Mouse (Mus musculus): ENCODE results near the gene Olfr894. TPM values are rescaled to one million over a fixed set of nuclear protein-coding genes. Genes with fewer than 3 reads are reported as not detected.
"Not testable (repeated sequence)": the region's sequence is repeated elsewhere in the genome, so short reads cannot be mapped to it uniquely, and the experiment has no call there.

Olfr894 gene
- polyA plus RNA-seq (2015; fragmentation: Nextera tagmentation; extraction: Ambion mirVana): not detected in 2 replicates

GRCm38 (mm10) chr9:38217755-38218154 is at the start of gene Olfr894:
Gene Olfr894, plus strand, starts transcription at chr9:38218055.
- TF ChIP-seq CTCF (IDR thresholded peaks at IDR 0.05; ENCODE audit: low read depth): no peak
- ATAC-seq (replicated peaks; ENCODE audit: low FRiP score, low read depth): no peak

GRCm38 (mm10) chr9:38168341-38168740 is 49.5 kb upstream of the Olfr894 start:
- not testable (repeated sequence) for H3K4me3 ChIP-seq (replicated peaks; ENCODE audit: low read depth, low read length); H3K36me3 ChIP-seq (ENCODE audit: insufficient read depth, low read length); H3K27ac ChIP-seq; H3K4me2 ChIP-seq (ENCODE audit: low read length); H3K9me3 ChIP-seq (replicated peaks; ENCODE audit: low read length); H3K27me3 ChIP-seq (ENCODE audit: insufficient read depth, low read length); ATAC-seq (replicated peaks; ENCODE audit: low FRiP score, low read depth); DNase-seq (ENCODE audit: low spot score); H3K9ac ChIP-seq (ENCODE audit: low read depth, low read length); H3K4me1 ChIP-seq (replicated peaks; ENCODE audit: insufficient read depth, low read length)
- WGBS: 61% methylated on average over 2 of the region's 2 CpGs

More at GRCm38 (mm10) chr9:38217755-38218154, at the start of gene Olfr894:
- H3K9me3 ChIP-seq (replicated peaks; ENCODE audit: low read length): no peaks in the 10 kb centered on the region
- DNase-seq (ENCODE audit: low spot score): no peak
- no peaks in the 10 kb centered on the region for H3K36me3 ChIP-seq (ENCODE audit: insufficient read depth, low read length)
- H3K27me3 ChIP-seq (ENCODE audit: insufficient read depth, low read length): no peaks in the 10 kb centered on the region
- no peaks in the 10 kb centered on the region for H3K4me1 ChIP-seq (replicated peaks; ENCODE audit: insufficient read depth, low read length)
- no peak within 1 kb of the TSS for H3K9ac ChIP-seq (ENCODE audit: low read depth, low read length)
- no peak within 1 kb of the TSS for H3K27ac ChIP-seq
- H3K4me3 ChIP-seq (replicated peaks; ENCODE audit: low read depth, low read length): no peak within 1 kb of the TSS
- H3K4me2 ChIP-seq (ENCODE audit: low read length): no peak within 1 kb of the TSS

GRCm38 (mm10) chr9:38180721-38181120 is 37.1 kb upstream of the Olfr894 start, which contains the start of gene Olfr891:
Gene Olfr891, minus strand, starts transcription at chr9:38180821.
- no peak within 1 kb of the TSS for H3K27ac ChIP-seq
- no peak within 1 kb of the TSS for H3K9ac ChIP-seq (ENCODE audit: low read depth, low read length)
- no peak for TF ChIP-seq CTCF (IDR thresholded peaks at IDR 0.05; ENCODE audit: low read depth)
- no peak for DNase-seq (ENCODE audit: low spot score)
- no peaks in the 10 kb centered on the region for H3K4me1 ChIP-seq (replicated peaks; ENCODE audit: insufficient read depth, low read length)
- no peak within 1 kb of the TSS for H3K4me2 ChIP-seq (ENCODE audit: low read length)
- H3K27me3 ChIP-seq (ENCODE audit: insufficient read depth, low read length): no peaks in the 10 kb centered on the region
- H3K9me3 ChIP-seq (replicated peaks; ENCODE audit: low read length): no peaks in the 10 kb centered on the region
- no peaks in the 10 kb centered on the region for H3K36me3 ChIP-seq (ENCODE audit: insufficient read depth, low read length)
- WGBS: 65% methylated on average over 1 of the region's 1 CpGs
- no peak for ATAC-seq (replicated peaks; ENCODE audit: low FRiP score, low read depth)
- no peak within 1 kb of the TSS for H3K4me3 ChIP-seq (replicated peaks; ENCODE audit: low read depth, low read length)

DNA sequence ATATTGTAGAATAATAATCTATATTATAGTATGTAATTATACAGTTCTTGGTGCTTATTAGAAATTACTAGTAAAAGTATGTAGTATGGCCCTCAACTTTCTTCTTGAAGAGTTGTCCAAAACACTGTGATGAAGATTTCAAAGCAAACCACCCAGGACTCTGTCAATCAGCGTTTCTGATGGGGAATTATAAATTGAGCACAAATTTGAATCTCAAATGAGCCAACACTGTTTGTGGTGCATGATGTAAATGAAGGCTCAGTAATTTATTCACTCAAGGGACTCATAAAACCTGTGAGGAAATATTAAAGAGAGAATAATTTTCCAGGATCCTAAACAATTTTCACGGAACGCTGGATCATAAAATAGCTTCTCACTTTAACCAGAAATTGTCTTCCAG is 9.8 kb upstream of the Olfr894 start, which contains the start of gene Olfr893:
Gene Olfr893, plus strand, starts transcription at position 301 of the 400 bp plus-strand sequence.
- no peaks in the 10 kb centered on the region for H3K9me3 ChIP-seq (replicated peaks; ENCODE audit: low read length)
- 81% methylated on average over 3 of the region's 3 CpGs for WGBS
- DNase-seq (ENCODE audit: low spot score) (no peak), ATAC-seq (replicated peaks; ENCODE audit: low FRiP score, low read depth) (no peak)
- no peak within 1 kb of the TSS for H3K27ac ChIP-seq
- H3K4me2 ChIP-seq (ENCODE audit: low read length): no peak within 1 kb of the TSS
- no peak within 1 kb of the TSS for H3K4me3 ChIP-seq (replicated peaks; ENCODE audit: low read depth, low read length)
- H3K36me3 ChIP-seq (ENCODE audit: insufficient read depth, low read length): no peaks in the 10 kb centered on the region
- no peak for TF ChIP-seq CTCF (IDR thresholded peaks at IDR 0.05; ENCODE audit: low read depth)
- H3K27me3 ChIP-seq (ENCODE audit: insufficient read depth, low read length): no peaks in the 10 kb centered on the region
- no peak within 1 kb of the TSS for H3K9ac ChIP-seq (ENCODE audit: low read depth, low read length)
- no peaks in the 10 kb centered on the region for H3K4me1 ChIP-seq (replicated peaks; ENCODE audit: insufficient read depth, low read length)

DNA sequence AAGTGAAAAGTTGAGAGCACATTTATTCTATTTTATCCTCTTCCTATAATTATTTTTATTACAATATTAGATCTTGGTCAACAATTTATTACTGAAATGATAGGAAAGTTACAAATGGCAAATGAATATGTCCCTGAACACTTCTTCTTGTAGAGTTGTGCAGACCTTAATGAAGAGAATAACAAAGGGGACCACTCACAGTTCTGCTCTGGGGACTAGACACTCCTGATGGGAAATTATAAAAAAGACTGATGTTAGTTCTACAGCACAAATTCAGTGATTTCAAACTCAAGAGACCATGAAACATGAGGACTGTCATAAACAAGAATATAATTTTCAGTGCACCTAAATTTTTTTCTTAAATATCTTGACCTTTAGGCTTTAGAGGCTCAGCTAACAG is 34.6 kb downstream of the Olfr894 start, which contains the start of gene Olfr143:
Gene Olfr143, plus strand, starts transcription at position 301 of the 400 bp plus-strand sequence.
- Histone ChIP-seq H3K36me3 (ENCODE audit: insufficient read depth, low read length) (no peaks in the 10 kb centered on the region), H3K9ac (ENCODE audit: low read depth, low read length) (no peak within 1 kb of the TSS), H3K4me1 (replicated peaks; ENCODE audit: insufficient read depth, low read length) (no peaks in the 10 kb centered on the region), H3K9me3 (replicated peaks; ENCODE audit: low read length) (no peaks in the 10 kb centered on the region), H3K27me3 (ENCODE audit: insufficient read depth, low read length) (no peaks in the 10 kb centered on the region), H3K4me2 (ENCODE audit: low read length) (no peak within 1 kb of the TSS), H3K4me3 (replicated peaks; ENCODE audit: low read depth, low read length) (no peak within 1 kb of the TSS), H3K27ac (no peak within 1 kb of the TSS)
- DNase-seq (ENCODE audit: low spot score) (no peak), ATAC-seq (replicated peaks; ENCODE audit: low FRiP score, low read depth) (no peak)
- TF ChIP-seq CTCF (IDR thresholded peaks at IDR 0.05; ENCODE audit: low read depth): no peak

DNA sequence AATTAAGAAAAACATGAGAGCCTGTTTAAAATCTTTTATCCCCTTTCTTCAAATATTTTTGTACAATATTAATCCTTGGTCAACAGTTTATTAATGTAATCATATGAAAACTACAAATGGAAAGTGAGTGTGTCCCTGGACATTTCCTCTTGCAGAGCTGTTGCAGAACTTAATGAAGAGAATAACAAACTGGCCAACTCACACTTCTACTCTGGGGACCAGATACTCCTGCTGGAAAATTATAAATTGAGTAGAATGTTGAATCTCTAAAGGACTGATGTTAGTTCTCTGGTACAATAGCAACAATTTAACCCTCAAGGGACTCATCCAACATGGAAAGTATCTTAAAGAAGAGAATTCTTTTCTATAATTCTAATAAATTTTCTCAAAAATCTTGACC is 49.7 kb downstream of the Olfr894 start, which contains the start of gene Olfr895:
Gene Olfr895, plus strand, starts transcription at position 301 of the 400 bp plus-strand sequence.
- no peaks in the 10 kb centered on the region for H3K9me3 ChIP-seq (replicated peaks; ENCODE audit: low read length)
- no peak for TF ChIP-seq CTCF (IDR thresholded peaks at IDR 0.05; ENCODE audit: low read depth)
- no peak within 1 kb of the TSS for H3K9ac ChIP-seq (ENCODE audit: low read depth, low read length)
- H3K4me3 ChIP-seq (replicated peaks; ENCODE audit: low read depth, low read length): no peak within 1 kb of the TSS
- H3K4me2 ChIP-seq (ENCODE audit: low read length): no peak within 1 kb of the TSS
- H3K36me3 ChIP-seq (ENCODE audit: insufficient read depth, low read length): no peaks in the 10 kb centered on the region
- no peaks in the 10 kb centered on the region for H3K27me3 ChIP-seq (ENCODE audit: insufficient read depth, low read length)
- no peaks in the 10 kb centered on the region for H3K4me1 ChIP-seq (replicated peaks; ENCODE audit: insufficient read depth, low read length)
- DNase-seq (ENCODE audit: low spot score): no peak
- no peak for ATAC-seq (replicated peaks; ENCODE audit: low FRiP score, low read depth)
- no peak within 1 kb of the TSS for H3K27ac ChIP-seq

Other genes starting within 250 kb of the Olfr894 start
- not detected in 2 replicates for gene Olfr881, start 226.2 kb upstream of the Olfr894 start, polyA plus RNA-seq (2015; fragmentation: Nextera tagmentation; extraction: Ambion mirVana)
- gene Olfr883, start 192.2 kb upstream of the Olfr894 start, polyA plus RNA-seq (2015; fragmentation: Nextera tagmentation; extraction: Ambion mirVana): not detected in 2 replicates
- not detected in 2 replicates for gene Olfr884, start 171.5 kb upstream of the Olfr894 start, polyA plus RNA-seq (2015; fragmentation: Nextera tagmentation; extraction: Ambion mirVana)
- gene Olfr885, start 156.7 kb upstream of the Olfr894 start, polyA plus RNA-seq (2015; fragmentation: Nextera tagmentation; extraction: Ambion mirVana): not detected in 2 replicates
- gene Olfr887, start 134.0 kb upstream of the Olfr894 start, polyA plus RNA-seq (2015; fragmentation: Nextera tagmentation; extraction: Ambion mirVana): not detected in 2 replicates
- not detected in 2 replicates for gene Olfr888, start 109.9 kb upstream of the Olfr894 start, polyA plus RNA-seq (2015; fragmentation: Nextera tagmentation; extraction: Ambion mirVana)
- 0.03 TPM in 1 of 2 replicates, not detected in the other for gene Olfr889, start 102.9 kb upstream of the Olfr894 start, polyA plus RNA-seq (2015; fragmentation: Nextera tagmentation; extraction: Ambion mirVana)
- gene Olfr890, start 75.5 kb upstream of the Olfr894 start, polyA plus RNA-seq (2015; fragmentation: Nextera tagmentation; extraction: Ambion mirVana): not detected in 2 replicates
- gene Olfr891, start 37.2 kb upstream of the Olfr894 start, polyA plus RNA-seq (2015; fragmentation: Nextera tagmentation; extraction: Ambion mirVana): not detected in 2 replicates
- gene Olfr893, start 9.7 kb upstream of the Olfr894 start, polyA plus RNA-seq (2015; fragmentation: Nextera tagmentation; extraction: Ambion mirVana): not detected in 2 replicates
- not detected in 2 replicates for gene Olfr143, start 34.7 kb downstream of the Olfr894 start, polyA plus RNA-seq (2015; fragmentation: Nextera tagmentation; extraction: Ambion mirVana)
- not detected in 2 replicates for gene Olfr895, start 49.8 kb downstream of the Olfr894 start, polyA plus RNA-seq (2015; fragmentation: Nextera tagmentation; extraction: Ambion mirVana)
- not detected in 2 replicates for gene Olfr896-ps1, start 73.1 kb downstream of the Olfr894 start, polyA plus RNA-seq (2015; fragmentation: Nextera tagmentation; extraction: Ambion mirVana)
- gene Olfr25, start 111.0 kb downstream of the Olfr894 start, polyA plus RNA-seq (2015; fragmentation: Nextera tagmentation; extraction: Ambion mirVana): not detected in 2 replicates
- gene Olfr898, start 130.4 kb downstream of the Olfr894 start, polyA plus RNA-seq (2015; fragmentation: Nextera tagmentation; extraction: Ambion mirVana): not detected in 2 replicates
- not detected in 2 replicates for gene Olfr250, start 148.8 kb downstream of the Olfr894 start, polyA plus RNA-seq (2015; fragmentation: Nextera tagmentation; extraction: Ambion mirVana)
- not detected in 2 replicates for gene Olfr251, start 159.0 kb downstream of the Olfr894 start, polyA plus RNA-seq (2015; fragmentation: Nextera tagmentation; extraction: Ambion mirVana)
- not detected in 2 replicates for gene Olfr147, start 183.6 kb downstream of the Olfr894 start, polyA plus RNA-seq (2015; fragmentation: Nextera tagmentation; extraction: Ambion mirVana)
- gene Olfr901, start 211.4 kb downstream of the Olfr894 start, polyA plus RNA-seq (2015; fragmentation: Nextera tagmentation; extraction: Ambion mirVana): not detected in 2 replicates
- not detected in 2 replicates for gene Olfr902, start 229.6 kb downstream of the Olfr894 start, polyA plus RNA-seq (2015; fragmentation: Nextera tagmentation; extraction: Ambion mirVana)
- gene Olfr904, start 245.1 kb downstream of the Olfr894 start, polyA plus RNA-seq (2015; fragmentation: Nextera tagmentation; extraction: Ambion mirVana): not detected in 2 replicates

Data from kidney, postnatal 0 days (tissue).